9 mouse cellular contexts compared by ENCODE assay signal in the genomic region with DNA sequence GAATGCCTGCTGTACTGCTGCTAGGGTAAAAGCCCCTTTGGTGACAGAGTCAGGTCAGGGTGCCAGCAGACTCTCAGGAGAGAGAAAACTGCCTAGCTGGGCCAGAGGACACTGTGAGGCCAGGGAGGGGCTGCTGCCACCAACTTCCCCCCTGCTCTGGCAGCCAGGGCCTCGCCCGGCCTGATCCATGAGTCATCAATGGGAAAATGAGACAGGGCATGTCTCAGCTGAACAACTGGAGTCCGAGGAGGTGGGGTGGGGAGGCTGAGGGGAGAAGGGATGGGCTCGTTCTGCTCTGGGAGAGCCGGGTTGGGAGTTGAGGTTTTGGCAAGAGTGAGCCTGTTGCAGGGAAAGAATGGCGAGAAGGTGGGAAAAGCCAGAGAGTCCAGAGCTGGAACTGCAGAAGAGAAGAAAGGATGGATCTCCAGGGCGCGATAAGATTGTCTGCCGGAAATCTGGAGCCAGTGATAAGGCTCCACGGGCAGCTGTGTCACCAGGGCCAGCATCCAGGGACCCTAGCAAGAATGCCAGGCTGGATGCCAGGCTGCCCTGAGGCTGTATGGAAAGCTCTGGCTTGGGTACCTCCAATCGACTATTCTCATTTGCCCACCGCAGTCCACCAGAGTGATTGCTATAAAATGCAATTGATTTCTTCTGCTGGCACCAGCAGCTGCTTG. TPM values are rescaled to one million over a fixed set of nuclear protein-coding genes. Genes with fewer than 3 reads are reported as not detected.
DNase-seq lines count a peak whose midpoint lies in the region; ATAC-seq and TF ChIP-seq lines count a peak whose summit lies in the region.
"Had no signal": no experiment of that assay in that cellular context is flagged by ENCODE, and none has a peak within 500 bp of the region (broad histone marks: within the 10 kb centered on the region; RNA-seq: fewer than 3 reads in every experiment).

No protein-coding gene starts in this region.

- H3K79me2 ChIP-seq in myocyte (ENCODE audit: control insufficient read depth, insufficient read depth), result peaks cover 38% of the 10 kb centered on the region

- H3K4me2 ChIP-seq in myocyte (ENCODE audit: low read depth), result peak overlapping the region; percentile 89
- H3K4me2 ChIP-seq in midbrain, embryonic 16.5 days (ENCODE audit: low read length), result no peak overlapping the region
- H3K4me2 ChIP-seq: forebrain, embryonic 15.5 days had no signal

- 58% methylated on average over 12 of the region's 12 CpGs for WGBS in midbrain, embryonic 16.5 days

- peak; percentile 67 for TF ChIP-seq POLR2A in myocyte (IDR thresholded peaks at IDR 0.05; ENCODE audit: insufficient read length, low read depth)

- H3K9me3 ChIP-seq in midbrain, embryonic 16.5 days (replicated peaks; ENCODE audit: control insufficient read depth, low read length, poor library complexity, severe bottlenecking), result no peaks in the 10 kb centered on the region
- H3K9me3 ChIP-seq: forebrain, embryonic 15.5 days had no signal

- DNase-seq in left cerebral cortex, postnatal 4 days, result peak; percentile 27
- no peak for DNase-seq in left cerebral cortex, adult 11 months (ENCODE audit: low spot score)
- DNase-seq in heart, postnatal 10 days, result peak; percentile 66 to 71
- no peak for DNase-seq in cerebellum, adult 11-12 months
- no peak for DNase-seq in B cell, adult 2 months

- peaks cover 21% of the 10 kb centered on the region for H3K36me3 ChIP-seq in myocyte (ENCODE audit: control insufficient read depth, insufficient read depth)
- 0 out of 2 replicates have a peak, but pooled peaks cover 2% of the 10 kb centered on the region for H3K36me3 ChIP-seq in midbrain, embryonic 16.5 days (ENCODE audit: control insufficient read depth, insufficient read depth, low read length)
- H3K36me3 ChIP-seq: forebrain, embryonic 15.5 days had no signal

- no peak overlapping the region for H3K9ac ChIP-seq in midbrain, embryonic 16.5 days (ENCODE audit: low read depth, low read length)
- H3K9ac ChIP-seq: forebrain, embryonic 15.5 days had no signal

- H3K4me3 ChIP-seq in myocyte, result peak overlapping the region; percentile 100
- H3K4me3 ChIP-seq in midbrain, embryonic 16.5 days (ENCODE audit: low read depth, low read length), result no peak overlapping the region
- H3K4me3 ChIP-seq: forebrain, embryonic 15.5 days had no signal

- no peaks in the 10 kb centered on the region for H3K27me3 ChIP-seq in myocyte (ENCODE audit: control insufficient read depth, insufficient read depth, insufficient read length)
- H3K27me3 ChIP-seq in midbrain, embryonic 16.5 days (ENCODE audit: control insufficient read depth, insufficient read depth, low read depth, low read length), result no peaks in the 10 kb centered on the region
- H3K27me3 ChIP-seq: forebrain, embryonic 15.5 days had no signal

- intact Hi-C loops in left cerebral cortex, postnatal 4 days (cut with DNase I), result no loop called here
- intact Hi-C loops in heart, postnatal 10 days (cut with DNase I), result no loop called here

- H3ac ChIP-seq in myocyte (ENCODE audit: control insufficient read depth, insufficient read length), result peak overlapping the region; percentile 11

- H3K4me1 ChIP-seq in midbrain, embryonic 16.5 days (ENCODE audit: control insufficient read depth, insufficient read depth, low read length), result peaks cover 14% of the 10 kb centered on the region

- peak; percentile 22; the same call in 1 of the 2 replicates for ATAC-seq in common myeloid progenitor, adult 5-6 weeks (replicated peaks; ENCODE audit: low read depth, poor library complexity, severe bottlenecking)
- no peak for ATAC-seq in midbrain, embryonic 16.5 days
- ATAC-seq: forebrain, embryonic 15.5 days had no signal

- H3K27ac ChIP-seq in midbrain, embryonic 16.5 days (ENCODE audit: low read length), result no peak overlapping the region
- H3K27ac ChIP-seq: forebrain, embryonic 15.5 days had no signal

TF ChIP-seq in myocyte, 11 proteins besides CTCF, POLR2A, EP300 and RAD21:
- TF ChIP-seq TCF12 (IDR thresholded peaks at IDR 0.05; ENCODE audit: insufficient read depth, poor library complexity, severe bottlenecking) (peak; percentile 51), REST (IDR thresholded peaks at IDR 0.05; ENCODE audit: insufficient read depth, insufficient read length) (no peak), POLR2AphosphoS2 (IDR thresholded peaks at IDR 0.05; ENCODE audit: insufficient read length, low read depth) (peak; percentile 70), MYOG (IDR thresholded peaks at IDR 0.05; ENCODE audit: control insufficient read depth in 1 of 3, insufficient read depth in 1 of 3, insufficient read length in 2 of 3, low read depth in 2 of 3) (peak; percentile 41 to 91 (median 49)), E2F4 (IDR thresholded peaks at IDR 0.05; ENCODE audit: insufficient read depth) (no peak), USF1 (IDR thresholded peaks at IDR 0.05; ENCODE audit: low read depth) (no peak), TCF3 (IDR thresholded peaks at IDR 0.05; ENCODE audit: insufficient read length, low read depth) (no peak), MYOD1 (IDR thresholded peaks at IDR 0.05; ENCODE audit: control insufficient read depth in 1 of 3, insufficient read length in 2 of 3, low read depth in 2 of 3) (peak in 2 of 3 experiments; percentile 80 to 89), CEBPB (IDR thresholded peaks at IDR 0.05; ENCODE audit: insufficient read depth, poor library complexity, severe bottlenecking) (no peak), MAX (IDR thresholded peaks at IDR 0.05; ENCODE audit: low read depth) (no peak), SRF (IDR thresholded peaks at IDR 0.05; ENCODE audit: control insufficient read depth, insufficient read length, low read depth) (no peak)

RNA-seq across cellular contexts. Expression of a gene that starts 5.1 kb away (rescaled TPM):
- 10 to 100 TPM; 11.2 to 12.9 TPM for total RNA-seq in left cerebral cortex, postnatal 4 days (2021)
- total RNA-seq in common myeloid progenitor, adult 5-6 weeks (2017), result 1.6 and 2.2 TPM in 2 replicates
- 10 to 100 TPM; 35.4 to 36.7 TPM for total RNA-seq in heart, postnatal 10 days (2021)
- 317 TPM for polyA plus RNA-seq in myocyte (2012; fragmentation: generic; extraction: Trizol)
- 26.6 and 33.0 TPM in 2 replicates for polyA plus RNA-seq in midbrain, embryonic 16.5 days (2015; fragmentation: Nextera tagmentation; extraction: Ambion mirVana)

RNA-seq across cellular contexts. Expression of a gene that starts 8.2 kb away (rescaled TPM):
- total RNA-seq in left cerebral cortex, postnatal 4 days (2021), result not detected
- not detected in 2 replicates for total RNA-seq in common myeloid progenitor, adult 5-6 weeks (2017)
- total RNA-seq in heart, postnatal 10 days (2021), result 100 to 1,000 TPM; 610 to 792 TPM
- 3,569 TPM for polyA plus RNA-seq in myocyte (2012; fragmentation: generic; extraction: Trizol)
- 0.35 and 1.1 TPM in 2 replicates for polyA plus RNA-seq in midbrain, embryonic 16.5 days (2015; fragmentation: Nextera tagmentation; extraction: Ambion mirVana)

RNA-seq across cellular contexts. Expression of a gene that starts 47.4 kb away (rescaled TPM):
- under 1 TPM; 0.64 to 0.86 TPM for total RNA-seq in left cerebral cortex, postnatal 4 days (2021)
- not detected in 2 replicates for total RNA-seq in common myeloid progenitor, adult 5-6 weeks (2017)
- total RNA-seq in heart, postnatal 10 days (2021), result 10 to 100 TPM in 1 of 2 experiments, 1 to 10 TPM in 1; 9.4 to 10.8 TPM
- polyA plus RNA-seq in myocyte (2012; fragmentation: generic; extraction: Trizol), result 0.46 TPM
- 0.95 and 1.3 TPM in 2 replicates for polyA plus RNA-seq in midbrain, embryonic 16.5 days (2015; fragmentation: Nextera tagmentation; extraction: Ambion mirVana)

RNA-seq across cellular contexts. Expression of a gene that starts 51.2 kb away (rescaled TPM):
- 10 to 100 TPM; 31.2 to 32.8 TPM for total RNA-seq in left cerebral cortex, postnatal 4 days (2021)
- total RNA-seq in common myeloid progenitor, adult 5-6 weeks (2017), result 161 and 170 TPM in 2 replicates
- 100 to 1,000 TPM; 107 to 117 TPM for total RNA-seq in heart, postnatal 10 days (2021)
- polyA plus RNA-seq in myocyte (2012; fragmentation: generic; extraction: Trizol), result 219 TPM
- polyA plus RNA-seq in midbrain, embryonic 16.5 days (2015; fragmentation: Nextera tagmentation; extraction: Ambion mirVana), result 11.4 and 13.1 TPM in 2 replicates

Comparison
In these comparisons a context has a peak if more than half of its experiments do, and no peak if none do; other contexts are left out.
1. DNase-seq: peak in left cerebral cortex, postnatal 4 days (single experiment) and heart, postnatal 10 days (2 of 2); none in left cerebral cortex, adult 11 months (single experiment), cerebellum, adult 11-12 months (single experiment) and B cell, adult 2 months (0 of 2).
2. RNA of a gene that starts 8.2 kb away (total RNA-seq): 610 to 792 TPM in heart, postnatal 10 days; not detected in left cerebral cortex, postnatal 4 days and not detected in common myeloid progenitor, adult 5-6 weeks; every median in the first group is over 100 times any median in the second.
3. RNA of a gene that starts 47.4 kb away (total RNA-seq): 9.4 to 10.8 TPM in heart, postnatal 10 days; 0.64 to 0.86 TPM in left cerebral cortex, postnatal 4 days and not detected in common myeloid progenitor, adult 5-6 weeks; every median in the first group is over 4 times any median in the second.